Mouse (Mus musculus) intestine, postnatal 0 days (tissue): ENCODE results near the gene Nfkbid. TPM values are rescaled to one million over a fixed set of nuclear protein-coding genes. Genes with fewer than 3 reads are reported as not detected.
"Not testable (repeated sequence)": the region's sequence is repeated elsewhere in the genome, so short reads cannot be mapped to it uniquely, and the experiment has no call there.

Experiments used
- ATAC-seq: fragments of 200-750 bp; cut with Nextera tagmentation; 2 replicates; pipeline ENCODE4 v1.8.0; 2017; ENCODE audit warnings: mild to moderate bottlenecking, moderate TSS enrichment, moderate library complexity
- H3K27ac ChIP-seq: fragments of 300-500 bp; sonication (generic); 2 replicates; pipeline ENCODE4 v1.5.1; 2014; ENCODE audit warnings: mild to moderate bottlenecking, low read depth, low read length, moderate library complexity
- H3K27me3 ChIP-seq: fragments of 300-500 bp; sonication (generic); replicated peaks from 2 replicates; pipeline ENCODE4 v1.6.1; 2014; ENCODE audit warnings: low read length, mixed read lengths; ENCODE audit not compliant: control insufficient read depth, insufficient read depth
- H3K36me3 ChIP-seq: fragments of 300-500 bp; sonication (generic); 2 replicates; pipeline ENCODE4 v1.6.1; 2014; ENCODE audit warnings: mild to moderate bottlenecking, moderate library complexity; ENCODE audit not compliant: control insufficient read depth, insufficient read depth
- H3K4me1 ChIP-seq: fragments of 300-500 bp; sonication (generic); replicated peaks from 2 replicates; pipeline ENCODE4 v1.6.1; 2014; ENCODE audit warnings: antibody characterized with exemption, low read length, mixed read lengths; ENCODE audit not compliant: control insufficient read depth, insufficient read depth
- H3K4me2 ChIP-seq: fragments of 300-500 bp; sonication (generic); replicated peaks from 2 replicates; pipeline ENCODE4 v1.6.1; 2014; ENCODE audit warnings: low read depth, mild to moderate bottlenecking, moderate library complexity
- H3K4me3 ChIP-seq: fragments of 300-500 bp; sonication (generic); 2 replicates; pipeline ENCODE4 v1.5.1; 2014; ENCODE audit warnings: low read depth, low read length
- H3K9ac ChIP-seq: fragments of 300-500 bp; sonication (generic); 2 replicates; pipeline ENCODE4 v1.6.1; 2014; ENCODE audit warnings: mild to moderate bottlenecking, low read depth, low read length
- H3K9me3 ChIP-seq: fragments of 300-500 bp; sonication (generic); 2 replicates; pipeline ENCODE4 v1.6.1; 2016; ENCODE audit warnings: mixed run types; ENCODE audit not compliant: control insufficient read depth
- CTCF ChIP-seq: sonication (generic); IDR thresholded peaks from 2 replicates; pipeline ENCODE4 v1.5.1; 2016; ENCODE audit warnings: low read depth, mild to moderate bottlenecking, control low read depth, antibody characterized with exemption, moderate library complexity
- WGBS: fragments of 180-500 bp; shearing (Covaris S2); extraction: QIAGEN DNeasy Blood & Tissue Kit; methylation state at CpG from one replicate; pipeline ENCODE4 v1.1.7; 2014; 5-methylcytosine and 5-hydroxymethylcytosine counted together
- polyA plus RNA-seq: library from polyadenylated mRNA; unstranded; fragments of >200 nt; fragmentation: Nextera tagmentation; extraction: Ambion mirVana; gene quantifications from 2 replicates; pipeline ENCODE4 v1.2.1, GENCODE M21; 2015

The Nfkbid gene
- polyA plus RNA-seq, 1 experiment from 2014 or later: 1.3 TPM

GRCm38 (mm10) chr7:30464816-30465300 is 43.3 kb downstream of the Nfkbid start:
- TF ChIP-seq CTCF: no peak
- 13% methylated on average over 6 of the region's 6 CpGs for WGBS
- Histone ChIP-seq H3K4me1 (no peaks in the 10 kb centered on the region), H3K4me3 (no peak overlapping the region), H3K36me3 (no peaks in the 10 kb centered on the region), H3K4me2 (no peak overlapping the region), H3K27ac (no peak overlapping the region), H3K27me3 (peaks cover 59% of the 10 kb centered on the region), H3K9me3 (no peaks in the 10 kb centered on the region), H3K9ac (no peak overlapping the region)
- ATAC-seq: no peak

- H3K36me3 ChIP-seq: no peaks in the 10 kb centered on the region
- H3K9me3 ChIP-seq: no peaks in the 10 kb centered on the region
- ATAC-seq: no peak
- H3K4me2 ChIP-seq: no peak overlapping the region
- WGBS: 51% methylated on average over 5 of the region's 5 CpGs
- H3K9ac ChIP-seq: no peak overlapping the region
- 0 out of 2 replicates have a peak, but pooled peaks cover 6% of the 10 kb centered on the region for H3K27me3 ChIP-seq
- peak; percentile 77 for TF ChIP-seq CTCF
- no peaks in the 10 kb centered on the region for H3K4me1 ChIP-seq
- H3K27ac ChIP-seq: no peak overlapping the region
- H3K4me3 ChIP-seq: no peak overlapping the region
These were observed 50.9 kb downstream of the Nfkbid start for GRCm38 (mm10) chr7:30472411-30472810.

GRCm38 (mm10) chr7:30474999-30475398 is 53.5 kb downstream of the Nfkbid start:
- H3K9ac ChIP-seq: no peak overlapping the region
- H3K27ac ChIP-seq: peak overlapping the region; percentile 6; the same call in 1 of the 2 replicates
- ATAC-seq: peak; percentile 89
- no peak overlapping the region for H3K4me3 ChIP-seq
- no peaks in the 10 kb centered on the region for H3K36me3 ChIP-seq
- no peaks in the 10 kb centered on the region for H3K27me3 ChIP-seq
- WGBS: 42% methylated on average over 4 of the region's 4 CpGs
- TF ChIP-seq CTCF: no peak
- no peak overlapping the region for H3K4me2 ChIP-seq
- no peaks in the 10 kb centered on the region for H3K9me3 ChIP-seq
- H3K4me1 ChIP-seq: no peaks in the 10 kb centered on the region

- H3K27me3 ChIP-seq, H3K9ac ChIP-seq, H3K9me3 ChIP-seq, ATAC-seq, H3K4me3 ChIP-seq, H3K36me3 ChIP-seq, H3K27ac ChIP-seq, H3K4me1 ChIP-seq, H3K4me2 ChIP-seq: not testable (repeated sequence)
- WGBS: 82% methylated on average over 7 of the region's 7 CpGs
These were observed 54.6 kb downstream of the Nfkbid start for GRCm38 (mm10) chr7:30476136-30476535.

- Histone ChIP-seq H3K9ac (no peak overlapping the region), H3K9me3 (no peaks in the 10 kb centered on the region), H3K4me3 (peak overlapping the region; percentile 11; the same call in 1 of the 2 replicates), H3K36me3 (no peaks in the 10 kb centered on the region), H3K4me1 (no peaks in the 10 kb centered on the region), H3K27ac (no peak overlapping the region), H3K27me3 (no peaks in the 10 kb centered on the region; the same call in 1 of the 2 replicates), H3K4me2 (peak overlapping the region; percentile 54)
- ATAC-seq: no peak
- WGBS: 9% methylated on average over 31 of the region's 32 CpGs
- no peak for TF ChIP-seq CTCF
These were observed 56.2 kb downstream of the Nfkbid start for GRCm38 (mm10) chr7:30477415-30478381.

Other genes with a start within 250 kb of the Nfkbid start
- 54.1 and 60.2 TPM in 2 replicates for gene Cox7a1, start 237.6 kb upstream of the Nfkbid start, polyA plus RNA-seq
- 85.5 and 87.1 TPM in 2 replicates for gene Capns1, start 222.9 kb upstream of the Nfkbid start, polyA plus RNA-seq
- gene Polr2i, start 189.8 kb upstream of the Nfkbid start, polyA plus RNA-seq: 84.6 and 91.2 TPM in 2 replicates
- gene Tbcb, start 189.5 kb upstream of the Nfkbid start, polyA plus RNA-seq: 159 and 160 TPM in 2 replicates
- gene Ovol3, start 186.0 kb upstream of the Nfkbid start, polyA plus RNA-seq: not detected in 2 replicates
- gene Thap8, start 141.6 kb upstream of the Nfkbid start, polyA plus RNA-seq: 0.14 and 0.22 TPM in 2 replicates
- gene Wdr62, start 141.3 kb upstream of the Nfkbid start, polyA plus RNA-seq: 3.5 TPM in 2 replicates
- 8.6 and 9.7 TPM in 2 replicates for gene Clip3, start 130.0 kb upstream of the Nfkbid start, polyA plus RNA-seq
- 58.2 and 63.5 TPM in 2 replicates for gene Alkbh6, start 113.0 kb upstream of the Nfkbid start, polyA plus RNA-seq
- 12.5 and 16.3 TPM in 2 replicates for gene Syne4, start 106.9 kb upstream of the Nfkbid start, polyA plus RNA-seq
- gene E130208F15Rik, start 100.0 kb upstream of the Nfkbid start, polyA plus RNA-seq: not detected in 2 replicates
- gene Sdhaf1, start 97.8 kb upstream of the Nfkbid start, polyA plus RNA-seq: 18.3 and 18.8 TPM in 2 replicates
- 1.1 and 1.8 TPM in 2 replicates for gene Lrfn3, start 59.0 kb upstream of the Nfkbid start, polyA plus RNA-seq
- gene Tyrobp, start 8.0 kb upstream of the Nfkbid start, polyA plus RNA-seq: 60.0 and 63.6 TPM in 2 replicates
- gene Hcst, start 1.9 kb upstream of the Nfkbid start, polyA plus RNA-seq: 4.0 and 5.9 TPM in 2 replicates
- 28.2 and 30.1 TPM in 2 replicates for gene Aplp1, start 23.8 kb downstream of the Nfkbid start, polyA plus RNA-seq
- 0.08 and 0.09 TPM in 2 replicates for gene Kirrel2, start 36.0 kb downstream of the Nfkbid start, polyA plus RNA-seq
- 0.10 TPM in 1 of 2 replicates, not detected in the other for gene Nphs1, start 36.6 kb downstream of the Nfkbid start, polyA plus RNA-seq
- 3.9 and 5.4 TPM in 2 replicates for gene Prodh2, start 71.9 kb downstream of the Nfkbid start, polyA plus RNA-seq
- 2.6 and 2.8 TPM in 2 replicates for gene Arhgap33, start 113.3 kb downstream of the Nfkbid start, polyA plus RNA-seq
- 50.6 and 55.7 TPM in 2 replicates for gene Hspb6, start 130.4 kb downstream of the Nfkbid start, polyA plus RNA-seq
- 1.9 and 2.0 TPM in 2 replicates for gene Proser3, start 130.6 kb downstream of the Nfkbid start, polyA plus RNA-seq
- 31.4 and 33.9 TPM in 2 replicates for gene Lin37, start 138.1 kb downstream of the Nfkbid start, polyA plus RNA-seq
- 65.9 and 68.6 TPM in 2 replicates for gene U2af1l4, start 141.6 kb downstream of the Nfkbid start, polyA plus RNA-seq
- gene Gm49396, start 141.6 kb downstream of the Nfkbid start, polyA plus RNA-seq: 0.83 and 1.2 TPM in 2 replicates
- 247 and 259 TPM in 2 replicates for gene Psenen, start 141.9 kb downstream of the Nfkbid start, polyA plus RNA-seq
- 0.73 and 1.2 TPM in 2 replicates for gene Igflr1, start 143.7 kb downstream of the Nfkbid start, polyA plus RNA-seq
- 5.6 and 5.8 TPM in 2 replicates for gene Kmt2b, start 167.0 kb downstream of the Nfkbid start, polyA plus RNA-seq
- 1.2 TPM in 2 replicates for gene Zbtb32, start 177.2 kb downstream of the Nfkbid start, polyA plus RNA-seq
- 1.0 and 1.6 TPM in 2 replicates for gene Upk1a, start 191.1 kb downstream of the Nfkbid start, polyA plus RNA-seq
- 1,664 and 1,738 TPM in 2 replicates for gene Cox6b1, start 204.4 kb downstream of the Nfkbid start, polyA plus RNA-seq
- not detected in 2 replicates for gene Etv2, start 214.1 kb downstream of the Nfkbid start, polyA plus RNA-seq
- gene Rbm42, start 228.6 kb downstream of the Nfkbid start, polyA plus RNA-seq: 87.8 and 88.9 TPM in 2 replicates
- 38.3 and 38.7 TPM in 2 replicates for gene Haus5, start 243.3 kb downstream of the Nfkbid start, polyA plus RNA-seq
- gene Pmis2, start 249.9 kb downstream of the Nfkbid start, polyA plus RNA-seq: not detected in 2 replicates